Mouse (Mus musculus) kidney, adult 2 months (tissue): ENCODE measurements around the gene Ficd. TPM values are rescaled to one million over a fixed set of nuclear protein-coding genes. Genes with fewer than 3 reads are reported as not detected.
A peak's percentile ranks its signal among the peaks of the same experiment; 100 is the strongest.
"Not testable (repeated sequence)": the region's sequence is repeated elsewhere in the genome, so short reads cannot be mapped to it uniquely, and the experiment has no call there.

Source experiments
- DNase-seq: peaks from one replicate; pipeline ENCODE4 v3.0.0; 2021
- H3K27ac ChIP-seq: fragments of 200-500 bp; 2 replicates; pipeline ENCODE4 v1.5.1; 2012; ENCODE audit warnings: low read depth, low read length, control low read depth, inconsistent platforms; ENCODE audit not compliant: insufficient read depth
- H3K27me3 ChIP-seq: fragments of 200-500 bp; replicated peaks from 2 replicates; pipeline ENCODE4 v1.6.1; 2012; ENCODE audit warnings: mild to moderate bottlenecking, moderate library complexity, low read length, inconsistent platforms; ENCODE audit not compliant: control insufficient read depth, insufficient read depth
- H3K36me3 ChIP-seq: fragments of 200-500 bp; 2 replicates; pipeline ENCODE4 v1.6.1; 2012; ENCODE audit warnings: mild to moderate bottlenecking, moderate library complexity, low read length, inconsistent platforms; ENCODE audit not compliant: control insufficient read depth, insufficient read depth
- H3K4me1 ChIP-seq: fragments of 200-500 bp; 2 replicates; pipeline ENCODE4 v1.6.1; 2011; ENCODE audit warnings: low read length; ENCODE audit not compliant: control insufficient read depth, insufficient read depth
- H3K4me3 ChIP-seq: fragments of 200-500 bp; 2 replicates; pipeline ENCODE4 v1.5.1; 2011; ENCODE audit warnings: mild to moderate bottlenecking, low read depth, low read length, control low read depth; ENCODE audit not compliant: insufficient read depth
- CTCF ChIP-seq: fragments of 200-500 bp; conservative IDR thresholded peaks from 2 replicates; pipeline ENCODE4 v1.5.1; 2011; ENCODE audit warnings: low read depth, mild to moderate bottlenecking, control low read depth, low read length, moderate library complexity, mixed read lengths; ENCODE audit not compliant: insufficient read depth, insufficient read length
- POLR2A ChIP-seq: fragments of 200-500 bp; IDR thresholded peaks from one replicate; pipeline ENCODE4 v1.6.1; 2011; ENCODE audit warnings: low read depth, low read length, control low read depth
- WGBS: fragments of 180-500 bp; shearing (Covaris S2); methylation state at CpG from one replicate; pipeline ENCODE4 v1.1.7; 2018; 5-methylcytosine and 5-hydroxymethylcytosine counted together
- polyA plus RNA-seq: library from polyadenylated mRNA; depleted of rRNA; stranded (reverse); fragments of >200 nt; gene quantifications from 2 replicates; pipeline ENCODE4 v1.2.3, GENCODE M21; 2012

Gene Ficd
- polyA plus RNA-seq, 1 experiment: 6.7 TPM

GRCm38 (mm10) chr5:113781254-113781653 is 45.7 kb downstream of the Ficd start:
- no peak for DNase-seq
- Histone ChIP-seq H3K4me1 (no peaks in the 10 kb centered on the region), H3K4me3 (no peak overlapping the region), H3K27ac (no peak overlapping the region), H3K27me3 (no peaks in the 10 kb centered on the region), H3K36me3 (no peaks in the 10 kb centered on the region; the same call in 1 of the 2 replicates)
- no peak for TF ChIP-seq POLR2A
- WGBS: 70% methylated on average over 7 of the region's 7 CpGs

- TF ChIP-seq CTCF: no peak
- no peak for TF ChIP-seq POLR2A
- H3K27ac ChIP-seq: no peak overlapping the region
- no peak overlapping the region for H3K4me3 ChIP-seq
- H3K4me1 ChIP-seq: no peaks in the 10 kb centered on the region
- WGBS: 81% methylated on average over 7 of the region's 7 CpGs
- no peaks in the 10 kb centered on the region for H3K27me3 ChIP-seq
- DNase-seq: no peak
- H3K36me3 ChIP-seq: no peaks in the 10 kb centered on the region; the same call in 1 of the 2 replicates
Observed at GRCm38 (mm10) chr5:113781875-113782274, 46.3 kb downstream of the Ficd start.

GRCm38 (mm10) chr5:113782624-113783023 is 47.0 kb downstream of the Ficd start:
- Histone ChIP-seq H3K36me3 (no peaks in the 10 kb centered on the region), H3K4me3 (no peak overlapping the region), H3K27ac (no peak overlapping the region), H3K4me1 (no peaks in the 10 kb centered on the region), H3K27me3 (no peaks in the 10 kb centered on the region)
- 84% methylated on average over 7 of the region's 7 CpGs for WGBS
- TF ChIP-seq CTCF (no peak), POLR2A (no peak)
- peak; percentile 66 for DNase-seq

GRCm38 (mm10) chr5:113783581-113784001 is 48.0 kb downstream of the Ficd start:
- no peak for TF ChIP-seq CTCF
- TF ChIP-seq POLR2A: no peak
- H3K27me3 ChIP-seq: no peaks in the 10 kb centered on the region
- no peak overlapping the region for H3K4me3 ChIP-seq
- DNase-seq: peak; percentile 72
- WGBS: 15% methylated on average over 12 of the region's 12 CpGs
- H3K4me1 ChIP-seq: no peaks in the 10 kb centered on the region
- H3K27ac ChIP-seq: peak overlapping the region; percentile 35
- H3K36me3 ChIP-seq: no peaks in the 10 kb centered on the region

- WGBS: 57% methylated on average over 3 of the region's 3 CpGs
- DNase-seq, H3K4me1 ChIP-seq, H3K36me3 ChIP-seq, H3K4me3 ChIP-seq, H3K27me3 ChIP-seq, H3K27ac ChIP-seq: not testable (repeated sequence)
Observed at GRCm38 (mm10) chr5:113784104-113784503, 48.5 kb downstream of the Ficd start.

GRCm38 (mm10) chr5:113786985-113787384 is 51.4 kb downstream of the Ficd start:
- Histone ChIP-seq H3K4me1 (0 out of 2 replicates have a peak, but pooled peaks cover 3% of the 10 kb centered on the region), H3K4me3 (no peak overlapping the region), H3K27ac (no peak overlapping the region), H3K27me3 (no peaks in the 10 kb centered on the region), H3K36me3 (no peaks in the 10 kb centered on the region)
- no peak for DNase-seq
- 71% methylated on average over 5 of the region's 5 CpGs for WGBS
- TF ChIP-seq CTCF: no peak
- TF ChIP-seq POLR2A: no peak

GRCm38 (mm10) chr5:113788645-113789044 is 53.0 kb downstream of the Ficd start:
- H3K4me3 ChIP-seq: no peak overlapping the region
- TF ChIP-seq CTCF (no peak), POLR2A (no peak)
- peak; percentile 44 for DNase-seq
- 0 out of 2 replicates have a peak, but pooled peaks cover 3% of the 10 kb centered on the region for H3K4me1 ChIP-seq
- H3K27ac ChIP-seq: 0 out of 2 replicates have a peak overlapping the region, but pooled peaks have one; percentile 19
- WGBS: 42% methylated on average over 6 of the region's 6 CpGs
- no peaks in the 10 kb centered on the region for H3K36me3 ChIP-seq
- H3K27me3 ChIP-seq: no peaks in the 10 kb centered on the region
